Mouse (Mus musculus): ENCODE data around the gene Gm10112.

Gene Gm10112

GRCm38 (mm10) chrX:111168040-111168439 is at the start of gene Gm10112:
Gene Gm10112, plus strand, starts transcription at chrX:111168340.
- DNase-seq (ENCODE audit: low spot score), result no peak

DNA sequence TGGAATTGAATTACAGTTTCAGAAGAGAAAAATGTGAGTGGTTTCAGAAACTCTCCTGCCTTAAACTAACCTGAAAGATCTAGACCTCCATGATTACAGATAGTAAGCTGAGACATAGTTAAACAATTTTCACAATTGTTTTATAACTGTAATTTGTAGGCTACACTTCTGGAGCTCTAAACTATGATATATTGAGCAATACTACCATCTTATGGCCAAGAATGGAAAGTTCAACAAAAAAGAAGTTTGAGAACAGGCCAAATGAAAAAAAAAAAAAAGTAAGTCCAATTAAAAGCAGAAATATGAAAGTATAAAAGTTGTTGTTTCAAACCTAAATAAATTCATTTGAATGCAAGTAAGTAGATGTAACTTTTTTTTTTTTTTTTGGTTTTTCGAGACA is 21.4 kb downstream of the Gm10112 start:
- no peak for DNase-seq (ENCODE audit: low spot score)

DNA sequence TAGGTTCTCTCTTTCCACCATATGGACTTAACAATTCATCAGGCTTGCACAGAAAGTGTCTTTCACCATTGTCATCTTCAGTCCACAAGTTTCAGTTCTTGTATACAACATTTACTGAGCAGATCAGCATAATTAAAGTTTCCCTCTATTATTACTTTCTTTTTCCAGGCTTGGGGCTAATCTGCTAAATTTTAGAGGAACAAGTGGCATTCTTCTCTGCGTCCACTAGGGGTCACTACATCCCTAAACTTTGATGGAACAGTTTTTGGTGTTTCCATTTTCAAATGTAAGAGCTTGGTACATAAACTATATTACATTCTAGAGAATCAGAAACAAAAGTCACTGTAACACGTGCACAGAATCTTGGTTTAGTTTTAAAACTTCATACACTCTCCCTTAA is 28.2 kb downstream of the Gm10112 start:
- DNase-seq (ENCODE audit: low spot score), result no peak

GRCm38 (mm10) chrX:111210225-111210624 is 42.1 kb downstream of the Gm10112 start:
- DNase-seq (ENCODE audit: low spot score), result peak; percentile 46
